Mouse (Mus musculus): ENCODE data around the gene Nup37.

The Nup37 gene

GRCm38 (mm10) chr10:88221718-88222117 is 74.9 kb downstream of the Nup37 start:
- in situ Hi-C loops (cut with MboI; ENCODE audit: unreplicated experiment in 2 of 2), result no loop called here

- in situ Hi-C loops (cut with MboI; ENCODE audit: unreplicated experiment in 2 of 2), result no loop called here
These were observed 78.6 kb downstream of the Nup37 start for GRCm38 (mm10) chr10:88225421-88225820.

GRCm38 (mm10) chr10:88227962-88228361 is 81.2 kb downstream of the Nup37 start:
- in situ Hi-C loops (cut with MboI; ENCODE audit: unreplicated experiment in 2 of 2), result no loop called here

All from v-Abl transformed pro-B cells (cell line).